Mouse (Mus musculus) adrenal gland, postnatal 4 days (tissue): ENCODE results near the gene Kansl3. TPM values are rescaled to one million over a fixed set of nuclear protein-coding genes. Genes with fewer than 3 reads are reported as not detected.

Experiments
- DNase-seq, 2 experiments: peaks; one replicate each; pipeline ENCODE4 v3.0.0; 2021 to 2022; ENCODE audit warnings: low spot score in 2 of 2, mixed read lengths in 2 of 2
- microRNA-seq: library from miRNA; unstranded; fragments of <30 nt; microRNA quantifications from one replicate; pipeline ENCODE4 v1.2.0, GENCODE M21; 2021
- total RNA-seq, 2 experiments: library from RNA; stranded (reverse); gene quantifications; 2 replicates each; pipeline ENCODE4 v1.2.3; 2021

The Kansl3 gene
- total RNA-seq, 2 experiments from 2014 or later = 107 to 113 TPM

DNA sequence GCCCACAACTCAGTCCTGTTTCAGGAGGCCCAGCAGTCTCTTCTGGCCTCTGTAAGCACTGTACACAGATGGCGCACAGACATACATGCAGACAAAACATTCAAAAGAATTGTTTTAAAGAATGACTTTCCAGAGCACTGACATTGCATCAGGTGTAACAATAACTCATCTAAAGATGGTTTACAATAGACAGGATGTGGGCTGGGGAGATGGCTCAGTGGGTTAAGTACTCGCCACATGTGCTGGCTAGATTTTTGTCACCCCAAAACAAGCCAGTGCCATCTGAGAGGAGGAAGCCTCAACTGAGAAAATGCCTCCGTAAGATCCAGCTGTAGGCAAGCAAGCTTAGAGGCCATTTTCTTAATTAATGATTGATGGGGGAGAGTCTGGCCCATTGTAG is 74.6 kb downstream of the Kansl3 start:
- no peak for DNase-seq

DNA sequence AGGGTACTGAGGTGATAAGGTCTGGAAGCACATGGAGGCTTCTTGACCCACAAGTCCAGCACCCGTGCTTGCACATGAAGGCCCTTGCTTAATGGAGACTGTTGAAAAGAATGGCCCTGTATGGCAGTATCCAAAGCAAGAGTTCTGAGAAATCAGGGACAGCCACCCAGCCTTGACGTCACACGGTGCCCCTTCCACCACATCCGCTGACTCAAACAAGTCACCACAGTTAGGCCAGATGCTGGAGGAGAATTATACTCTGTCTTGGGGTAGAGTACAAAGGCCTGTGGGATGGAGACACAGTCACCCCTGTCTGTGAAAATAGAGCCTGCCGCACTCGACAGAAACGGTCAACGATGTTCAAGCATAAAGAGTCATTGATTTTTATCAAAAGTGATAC is 75.5 kb downstream of the Kansl3 start:
- DNase-seq = no peak

Small RNA genes within 50 kb of the gene (microRNA-seq; reads per million reads assigned to microRNA genes)
- gene Mir6898 = 1.1 reads per million

Other genes starting within 250 kb of the Kansl3 start
- gene Uggt1, start 124.5 kb downstream of the Kansl3 start, total RNA-seq = 10 to 100 TPM; 53.6 to 61.0 TPM
- gene Neurl3, start 94.5 kb downstream of the Kansl3 start, total RNA-seq = 10 to 100 TPM in 1 of 2 experiments, 1 to 10 TPM in 1; 8.0 to 10.4 TPM
- gene Arid5a, start 61.4 kb downstream of the Kansl3 start, total RNA-seq = 1 to 10 TPM; 6.0 to 8.4 TPM
- gene Fer1l5, start 3.1 kb upstream of the Kansl3 start, total RNA-seq = under 1 TPM; 0.70 to 0.99 TPM
- 10 to 100 TPM; 25.3 to 31.2 TPM for gene Lman2l, start 76.1 kb upstream of the Kansl3 start, total RNA-seq
- 1 to 10 TPM; 4.3 to 5.2 TPM for gene Cnnm4, start 102.4 kb upstream of the Kansl3 start, total RNA-seq
- gene Cnnm3, start 142.7 kb upstream of the Kansl3 start, total RNA-seq = 10 to 100 TPM; 44.1 to 45.1 TPM
- 10 to 100 TPM; 20.7 to 22.9 TPM for gene Ankrd23, start 167.7 kb upstream of the Kansl3 start, total RNA-seq
- not detected for gene Gm42417, start 170.2 kb upstream of the Kansl3 start, total RNA-seq
- 10 to 100 TPM; 19.8 to 23.1 TPM for gene Ankrd39, start 178.3 kb upstream of the Kansl3 start, total RNA-seq
- gene Sema4c, start 189.2 kb upstream of the Kansl3 start, total RNA-seq = 10 to 100 TPM; 44.0 to 57.6 TPM